Mouse (Mus musculus): Measurements from ENCODE around the gene Aunip.

GRCm38 (mm10) chr4:134510396-134510795, 403 bp upstream of the Aunip start:
- TF ChIP-seq CTCF (IDR thresholded peaks at IDR 0.05; ENCODE audit: low read depth, low read length), result no peak
- no peak for TF ChIP-seq GATA2 (IDR thresholded peaks at IDR 0.05; ENCODE audit: borderline replicate concordance, low read depth, low read length)

All from G1E (cell line).